Mouse (Mus musculus) kidney, postnatal 0 days (tissue): ENCODE results near the gene 4930558K02Rik. TPM values are rescaled to one million over a fixed set of nuclear protein-coding genes. Genes with fewer than 3 reads are reported as not detected.
A peak's percentile ranks its signal among the peaks of the same experiment; 100 is the strongest.

ENCODE experiments used
- ATAC-seq: fragments of 200-750 bp; cut with Nextera tagmentation; replicated peaks from 2 replicates; pipeline ENCODE4 v1.8.0; 2017; ENCODE audit warnings: low read depth, moderate number of reproducible peaks, moderate TSS enrichment, moderate library complexity; ENCODE audit not compliant: low FRiP score
- DNase-seq: peaks from one replicate; pipeline ENCODE4 v3.0.0-alpha.2; 2016; ENCODE audit warnings: low spot score
- H3K27ac ChIP-seq: fragments of 300-500 bp; sonication (generic); 2 replicates; pipeline ENCODE4 v1.5.1; 2014; ENCODE audit warnings: mild to moderate bottlenecking
- H3K27me3 ChIP-seq: fragments of 300-500 bp; sonication (generic); 2 replicates; pipeline ENCODE4 v1.6.1; 2014; ENCODE audit warnings: low read length, mixed read lengths; ENCODE audit not compliant: insufficient read depth
- H3K36me3 ChIP-seq: fragments of 300-500 bp; sonication (generic); 2 replicates; pipeline ENCODE4 v1.6.1; 2014; ENCODE audit warnings: low read length, mixed read lengths; ENCODE audit not compliant: insufficient read depth
- H3K4me1 ChIP-seq: fragments of 300-500 bp; sonication (generic); replicated peaks from 2 replicates; pipeline ENCODE4 v1.6.1; 2014; ENCODE audit warnings: antibody characterized with exemption, low read length, mixed read lengths; ENCODE audit not compliant: insufficient read depth
- H3K4me2 ChIP-seq: fragments of 300-500 bp; sonication (generic); 2 replicates; pipeline ENCODE4 v1.6.1; 2014; ENCODE audit warnings: mild to moderate bottlenecking, low read length, moderate library complexity, mixed read lengths
- H3K4me3 ChIP-seq: fragments of 300-500 bp; sonication (generic); replicated peaks from 2 replicates; pipeline ENCODE4 v1.5.1; 2014; ENCODE audit warnings: low read depth, low read length
- H3K9ac ChIP-seq: fragments of 300-500 bp; sonication (generic); 2 replicates; pipeline ENCODE4 v1.6.1; 2014; ENCODE audit warnings: low read depth, low read length
- H3K9me3 ChIP-seq: fragments of 300-500 bp; sonication (generic); replicated peaks from 2 replicates; pipeline ENCODE4 v1.6.1; 2016; ENCODE audit warnings: low read length, inconsistent platforms, mixed read lengths
- CTCF ChIP-seq: IDR thresholded peaks from 2 replicates; pipeline ENCODE4 v1.5.1; 2016; ENCODE audit warnings: antibody characterized with exemption, low read depth, mild to moderate bottlenecking, moderate library complexity
- WGBS: fragments of 180-500 bp; shearing (Covaris S2); extraction: QIAGEN DNeasy Blood & Tissue Kit; methylation state at CpG from one replicate; pipeline ENCODE4 v1.1.7; 2014; 5-methylcytosine and 5-hydroxymethylcytosine counted together
- polyA plus RNA-seq: library from polyadenylated mRNA; unstranded; fragments of >200 nt; fragmentation: Nextera tagmentation; extraction: Ambion mirVana; gene quantifications from 2 replicates; pipeline ENCODE4 v1.2.1, GENCODE M21; 2015

The 4930558K02Rik gene
- polyA plus RNA-seq, 1 experiment from 2014 or later = not detected

- DNase-seq (peak; percentile 82), ATAC-seq (peak; percentile 72; the same call in 1 of the 2 replicates)
- no peaks in the 10 kb centered on the region for H3K27me3 ChIP-seq
- H3K4me1 ChIP-seq = no peaks in the 10 kb centered on the region
- no peak overlapping the region for H3K4me2 ChIP-seq
- no peak overlapping the region for H3K27ac ChIP-seq
- H3K4me3 ChIP-seq = no peak overlapping the region
- peak; percentile 76 for TF ChIP-seq CTCF
- WGBS = 51% methylated on average over 3 of the region's 3 CpGs
- no peaks in the 10 kb centered on the region for H3K9me3 ChIP-seq
- H3K9ac ChIP-seq = no peak overlapping the region
- no peaks in the 10 kb centered on the region for H3K36me3 ChIP-seq
These were observed 16.7 kb downstream of the 4930558K02Rik start for GRCm38 (mm10) chr1:161962465-161963377.

GRCm38 (mm10) chr1:161957964-161958950 lies 21.2 kb downstream of the 4930558K02Rik start:
- no peaks in the 10 kb centered on the region for H3K4me1 ChIP-seq
- no peak overlapping the region for H3K4me3 ChIP-seq
- no peaks in the 10 kb centered on the region for H3K36me3 ChIP-seq
- H3K9me3 ChIP-seq = no peaks in the 10 kb centered on the region
- WGBS = 76% methylated on average over 19 of the region's 19 CpGs
- H3K27ac ChIP-seq = no peak overlapping the region
- ATAC-seq (no peak), DNase-seq (no peak)
- H3K27me3 ChIP-seq = no peaks in the 10 kb centered on the region
- no peak overlapping the region for H3K9ac ChIP-seq
- no peak overlapping the region for H3K4me2 ChIP-seq
- no peak for TF ChIP-seq CTCF

GRCm38 (mm10) chr1:161955846-161956245 lies 23.6 kb downstream of the 4930558K02Rik start:
- H3K9ac ChIP-seq = no peak overlapping the region
- no peak overlapping the region for H3K4me2 ChIP-seq
- no peaks in the 10 kb centered on the region for H3K27me3 ChIP-seq
- H3K36me3 ChIP-seq = no peaks in the 10 kb centered on the region
- no peak for ATAC-seq
- no peaks in the 10 kb centered on the region for H3K4me1 ChIP-seq
- H3K4me3 ChIP-seq = no peak overlapping the region
- no peaks in the 10 kb centered on the region for H3K9me3 ChIP-seq
- DNase-seq = no peak
- no peak overlapping the region for H3K27ac ChIP-seq
- no peak for TF ChIP-seq CTCF
- WGBS = 66% methylated on average over 5 of the region's 5 CpGs

GRCm38 (mm10) chr1:161952599-161952998 lies 26.8 kb downstream of the 4930558K02Rik start:
- Histone ChIP-seq H3K27me3 (no peaks in the 10 kb centered on the region), H3K4me3 (no peak overlapping the region), H3K36me3 (no peaks in the 10 kb centered on the region), H3K9ac (no peak overlapping the region), H3K4me2 (no peak overlapping the region), H3K9me3 (no peaks in the 10 kb centered on the region), H3K4me1 (no peaks in the 10 kb centered on the region), H3K27ac (no peak overlapping the region)
- TF ChIP-seq CTCF = no peak
- 12% methylated on average over 1 of the region's 1 CpGs for WGBS
- ATAC-seq = peak; percentile 89; the same call in 1 of the 2 replicates
- peak; percentile 73 for DNase-seq

- 61% methylated on average over 5 of the region's 5 CpGs for WGBS
- no peak overlapping the region for H3K4me3 ChIP-seq
- ATAC-seq (no peak), DNase-seq (no peak)
- no peaks in the 10 kb centered on the region for H3K36me3 ChIP-seq
- H3K4me2 ChIP-seq = no peak overlapping the region
- no peaks in the 10 kb centered on the region for H3K27me3 ChIP-seq
- H3K27ac ChIP-seq = no peak overlapping the region
- no peaks in the 10 kb centered on the region for H3K9me3 ChIP-seq
- H3K9ac ChIP-seq = no peak overlapping the region
- no peaks in the 10 kb centered on the region for H3K4me1 ChIP-seq
- no peak for TF ChIP-seq CTCF
These were observed 28.2 kb downstream of the 4930558K02Rik start for GRCm38 (mm10) chr1:161951009-161951779.
